Mouse (Mus musculus) forebrain, embryonic 12.5 days (tissue): Measurements from ENCODE around the gene Xylt1. TPM values are rescaled to one million over a fixed set of nuclear protein-coding genes. Genes with fewer than 3 reads are reported as not detected.

Source experiments
- ATAC-seq: fragments of 200-750 bp; cut with Nextera tagmentation; 2 replicates; pipeline ENCODE4 v1.8.0; 2017; ENCODE audit warnings: moderate TSS enrichment; ENCODE audit not compliant: low FRiP score
- H3K27ac ChIP-seq: fragments of 300-500 bp; sonication (generic); 2 replicates; pipeline ENCODE4 v1.5.1; 2016; ENCODE audit warnings: mild to moderate bottlenecking
- H3K27me3 ChIP-seq: fragments of 300-500 bp; sonication (generic); 2 replicates; pipeline ENCODE4 v1.6.1; 2016; ENCODE audit warnings: mild to moderate bottlenecking
- H3K36me3 ChIP-seq: fragments of 300-500 bp; sonication (generic); replicated peaks from 2 replicates; pipeline ENCODE4 v1.6.1; 2016; ENCODE audit warnings: mild to moderate bottlenecking
- H3K4me1 ChIP-seq: fragments of 300-500 bp; sonication (generic); 2 replicates; pipeline ENCODE4 v1.6.1; 2016
- H3K4me2 ChIP-seq: fragments of 300-500 bp; sonication (generic); 2 replicates; pipeline ENCODE4 v1.6.1; 2016; ENCODE audit warnings: mild to moderate bottlenecking, moderate library complexity
- H3K4me3 ChIP-seq: fragments of 300-500 bp; sonication (generic); replicated peaks from 2 replicates; pipeline ENCODE4 v1.5.1; 2016; ENCODE audit warnings: mild to moderate bottlenecking
- H3K9ac ChIP-seq: fragments of 300-500 bp; sonication (generic); 2 replicates; pipeline ENCODE4 v1.6.1; 2016; ENCODE audit warnings: mild to moderate bottlenecking
- H3K9me3 ChIP-seq: fragments of 300-500 bp; sonication (generic); 2 replicates; pipeline ENCODE4 v1.6.1; 2016
- WGBS: fragments of 180-500 bp; shearing (Covaris S2); methylation state at CpG from one replicate; pipeline ENCODE4 v1.1.7; 2016; 5-methylcytosine and 5-hydroxymethylcytosine counted together
- polyA plus RNA-seq: library from polyadenylated mRNA; unstranded; fragments of >200 nt; fragmentation: Nextera tagmentation; extraction: Ambion mirVana; gene quantifications from 2 replicates; pipeline ENCODE4 v1.2.1, GENCODE M21; 2016

Gene Xylt1
- polyA plus RNA-seq, 1 experiment from 2014 or later = 5.0 TPM

GRCm38 (mm10) chr7:117424841-117425240 is 44.1 kb downstream of the Xylt1 start:
- Histone ChIP-seq H3K36me3 (no peaks in the 10 kb centered on the region), H3K9me3 (no peaks in the 10 kb centered on the region), H3K4me3 (no peak overlapping the region), H3K4me2 (no peak overlapping the region), H3K9ac (no peak overlapping the region), H3K27ac (no peak overlapping the region), H3K27me3 (no peaks in the 10 kb centered on the region), H3K4me1 (peaks cover 43% of the 10 kb centered on the region)
- no peak for ATAC-seq
- WGBS = 94% methylated on average over 4 of the region's 4 CpGs

GRCm38 (mm10) chr7:117426366-117426765 is 45.6 kb downstream of the Xylt1 start:
- no peaks in the 10 kb centered on the region for H3K9me3 ChIP-seq
- no peak overlapping the region for H3K4me3 ChIP-seq
- H3K4me1 ChIP-seq = peaks cover 29% of the 10 kb centered on the region
- no peak overlapping the region for H3K4me2 ChIP-seq
- ATAC-seq = no peak
- WGBS = 86% methylated on average over 4 of the region's 4 CpGs
- H3K27ac ChIP-seq = no peak overlapping the region
- H3K36me3 ChIP-seq = no peaks in the 10 kb centered on the region
- no peak overlapping the region for H3K9ac ChIP-seq
- H3K27me3 ChIP-seq = no peaks in the 10 kb centered on the region

DNA sequence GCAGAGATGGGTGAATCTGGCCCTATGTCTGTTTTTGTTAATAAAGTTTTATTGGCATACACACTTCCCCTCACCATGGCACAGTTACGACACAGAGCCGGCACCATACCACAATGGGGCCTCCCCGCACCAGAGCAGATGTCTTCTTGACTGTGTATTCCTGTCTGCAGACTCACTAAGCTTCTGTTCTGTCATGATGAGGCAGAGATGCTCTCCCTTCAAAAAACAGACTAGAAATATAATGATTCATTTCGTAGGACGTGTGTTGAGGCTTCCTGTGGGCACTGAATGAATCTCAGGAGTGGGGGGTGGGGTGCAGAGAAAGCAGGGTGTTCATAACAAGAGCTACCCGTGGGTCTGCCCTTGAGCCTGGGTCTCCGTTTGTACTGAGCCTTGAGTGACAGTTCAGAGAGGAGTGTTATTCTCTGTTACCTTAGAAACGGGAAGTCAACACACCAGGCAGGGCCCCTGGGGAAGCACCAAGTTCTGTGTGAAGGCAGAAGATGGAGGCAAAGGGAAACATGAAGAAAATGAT is 48.0 kb downstream of the Xylt1 start:
- Histone ChIP-seq H3K27me3 (no peaks in the 10 kb centered on the region), H3K4me3 (no peak overlapping the region), H3K4me1 (peaks cover 24% of the 10 kb centered on the region), H3K9ac (no peak overlapping the region), H3K36me3 (no peaks in the 10 kb centered on the region), H3K4me2 (no peak overlapping the region), H3K9me3 (no peaks in the 10 kb centered on the region), H3K27ac (peak overlapping the region; percentile 56; the same call in 1 of the 2 replicates)
- 39% methylated on average over 8 of the region's 8 CpGs for WGBS
- peak; percentile 69; the same call in 1 of the 2 replicates for ATAC-seq

GRCm38 (mm10) chr7:117429483-117429882 is 48.7 kb downstream of the Xylt1 start:
- Histone ChIP-seq H3K4me3 (no peak overlapping the region), H3K27ac (no peak overlapping the region), H3K36me3 (no peaks in the 10 kb centered on the region), H3K27me3 (no peaks in the 10 kb centered on the region), H3K4me1 (peaks cover 18% of the 10 kb centered on the region), H3K9ac (no peak overlapping the region), H3K4me2 (no peak overlapping the region), H3K9me3 (no peaks in the 10 kb centered on the region)
- no peak for ATAC-seq
- WGBS = 81% methylated on average over 5 of the region's 5 CpGs

DNA sequence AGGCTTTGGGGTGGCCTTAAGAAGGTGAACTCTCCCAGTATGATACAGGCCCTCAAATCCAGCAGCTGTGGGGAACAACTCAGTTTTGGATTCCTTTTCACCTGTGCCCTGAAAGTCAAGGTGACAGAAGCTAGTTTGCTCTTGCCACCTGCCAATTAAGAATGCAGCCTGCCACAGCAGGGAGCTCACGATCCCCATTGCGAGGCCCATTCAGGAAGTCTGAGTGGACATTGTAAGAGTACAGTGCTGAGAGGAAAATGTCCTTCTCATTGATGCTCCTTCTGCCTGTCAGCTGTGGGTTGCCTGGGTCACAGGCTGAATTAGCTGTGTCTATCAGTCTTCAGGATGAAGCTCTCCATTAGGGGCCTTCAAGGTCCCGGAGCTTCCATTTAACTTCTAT is 49.1 kb downstream of the Xylt1 start:
- Histone ChIP-seq H3K4me3 (no peak overlapping the region), H3K9ac (no peak overlapping the region), H3K4me2 (no peak overlapping the region), H3K27me3 (no peaks in the 10 kb centered on the region), H3K36me3 (no peaks in the 10 kb centered on the region), H3K27ac (no peak overlapping the region), H3K9me3 (no peaks in the 10 kb centered on the region), H3K4me1 (peaks cover 18% of the 10 kb centered on the region)
- ATAC-seq = no peak
- 71% methylated on average over 3 of the region's 3 CpGs for WGBS

GRCm38 (mm10) chr7:117430361-117430935 is 49.7 kb downstream of the Xylt1 start:
- WGBS = 92% methylated on average over 5 of the region's 5 CpGs
- H3K9me3 ChIP-seq = no peaks in the 10 kb centered on the region

GRCm38 (mm10) chr7:117433641-117434040 is 52.9 kb downstream of the Xylt1 start:
- WGBS = 86% methylated on average over 9 of the region's 9 CpGs
- no peak overlapping the region for H3K27ac ChIP-seq
- no peak for ATAC-seq
- no peak overlapping the region for H3K4me2 ChIP-seq
- no peak overlapping the region for H3K9ac ChIP-seq
- no peaks in the 10 kb centered on the region for H3K9me3 ChIP-seq
- H3K27me3 ChIP-seq = no peaks in the 10 kb centered on the region
- H3K4me1 ChIP-seq = peaks cover 17% of the 10 kb centered on the region
- no peaks in the 10 kb centered on the region for H3K36me3 ChIP-seq
- no peak overlapping the region for H3K4me3 ChIP-seq

More at GRCm38 (mm10) chr7:117430361-117430935, 49.7 kb downstream of the Xylt1 start:
- H3K27me3 ChIP-seq = no peaks in the 10 kb centered on the region
- no peak overlapping the region for H3K4me3 ChIP-seq
- H3K27ac ChIP-seq = no peak overlapping the region
- peaks cover 18% of the 10 kb centered on the region for H3K4me1 ChIP-seq
- no peak overlapping the region for H3K9ac ChIP-seq
- no peak overlapping the region for H3K4me2 ChIP-seq
- H3K36me3 ChIP-seq = no peaks in the 10 kb centered on the region
- ATAC-seq = no peak

GRCm38 (mm10) chr7:117435091-117435490 is 54.3 kb downstream of the Xylt1 start:
- Histone ChIP-seq H3K36me3 (no peaks in the 10 kb centered on the region), H3K4me3 (no peak overlapping the region), H3K9ac (no peak overlapping the region), H3K27ac (no peak overlapping the region), H3K27me3 (no peaks in the 10 kb centered on the region), H3K4me2 (no peak overlapping the region), H3K4me1 (peaks cover 18% of the 10 kb centered on the region), H3K9me3 (no peaks in the 10 kb centered on the region)
- 89% methylated on average over 3 of the region's 3 CpGs for WGBS
- ATAC-seq = no peak

DNA sequence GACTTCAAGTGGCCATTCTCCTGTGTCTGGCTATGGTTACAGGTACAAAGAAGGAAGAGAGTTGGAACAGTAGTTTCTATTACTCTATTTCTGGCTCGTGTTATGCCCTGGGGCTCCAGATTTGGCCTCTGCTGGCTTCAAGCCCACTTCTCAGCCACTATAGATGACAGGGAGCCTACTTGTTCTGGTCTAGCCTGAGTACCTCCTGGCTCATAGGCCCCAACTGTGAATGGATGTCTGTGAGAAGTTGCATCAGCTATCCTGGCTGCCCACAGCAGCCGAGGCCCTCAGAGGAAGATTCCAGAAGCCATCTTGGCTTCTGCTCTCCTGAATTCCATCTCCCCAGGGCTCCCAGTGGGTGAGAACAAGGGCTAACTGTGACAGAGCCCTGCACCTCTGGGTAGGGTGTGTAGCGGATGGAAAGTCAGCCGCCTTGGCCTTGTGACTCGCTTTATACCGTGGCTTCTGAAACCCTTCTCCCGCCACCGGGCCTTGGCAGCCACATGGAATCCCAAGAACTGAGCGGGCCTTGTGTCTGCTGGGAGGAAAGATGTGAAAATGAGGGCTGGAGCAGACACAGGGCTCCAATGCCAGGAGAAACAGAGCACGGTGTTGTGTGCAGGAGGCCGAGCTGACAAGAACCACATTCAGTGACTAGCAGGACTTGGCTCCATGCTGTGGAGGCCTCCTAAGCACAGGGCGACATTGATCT is 55.1 kb downstream of the Xylt1 start:
- no peak overlapping the region for H3K4me3 ChIP-seq
- no peak overlapping the region for H3K27ac ChIP-seq
- H3K9ac ChIP-seq = no peak overlapping the region
- H3K4me1 ChIP-seq = peaks cover 18% of the 10 kb centered on the region
- no peaks in the 10 kb centered on the region for H3K9me3 ChIP-seq
- no peak overlapping the region for H3K4me2 ChIP-seq
- H3K36me3 ChIP-seq = no peaks in the 10 kb centered on the region
- no peaks in the 10 kb centered on the region for H3K27me3 ChIP-seq
- no peak for ATAC-seq
- WGBS = 93% methylated on average over 12 of the region's 12 CpGs

- Histone ChIP-seq H3K9ac (no peak overlapping the region), H3K9me3 (no peaks in the 10 kb centered on the region), H3K36me3 (no peaks in the 10 kb centered on the region), H3K27me3 (no peaks in the 10 kb centered on the region), H3K4me3 (no peak overlapping the region), H3K4me1 (peaks cover 18% of the 10 kb centered on the region), H3K27ac (no peak overlapping the region), H3K4me2 (no peak overlapping the region)
- WGBS = 90% methylated on average over 11 of the region's 11 CpGs
- ATAC-seq = no peak
Observed at GRCm38 (mm10) chr7:117436892-117437291, 56.1 kb downstream of the Xylt1 start.

GRCm38 (mm10) chr7:117440994-117441393 is 60.2 kb downstream of the Xylt1 start:
- no peaks in the 10 kb centered on the region for H3K9me3 ChIP-seq
- H3K4me3 ChIP-seq = no peak overlapping the region
- no peaks in the 10 kb centered on the region for H3K27me3 ChIP-seq
- H3K27ac ChIP-seq = no peak overlapping the region
- no peak overlapping the region for H3K4me2 ChIP-seq
- no peak for ATAC-seq
- no peaks in the 10 kb centered on the region for H3K36me3 ChIP-seq
- peaks cover 18% of the 10 kb centered on the region for H3K4me1 ChIP-seq
- H3K9ac ChIP-seq = no peak overlapping the region
- WGBS = 95% methylated on average over 3 of the region's 3 CpGs

- peaks cover 15% of the 10 kb centered on the region for H3K4me1 ChIP-seq
- no peak overlapping the region for H3K27ac ChIP-seq
- H3K36me3 ChIP-seq = no peaks in the 10 kb centered on the region
- H3K9me3 ChIP-seq = no peaks in the 10 kb centered on the region
- no peak overlapping the region for H3K9ac ChIP-seq
- H3K4me3 ChIP-seq = no peak overlapping the region
- H3K27me3 ChIP-seq = no peaks in the 10 kb centered on the region
- WGBS = 89% methylated on average over 2 of the region's 2 CpGs
- no peak overlapping the region for H3K4me2 ChIP-seq
- no peak for ATAC-seq
Observed at GRCm38 (mm10) chr7:117442639-117443038, 61.9 kb downstream of the Xylt1 start.

GRCm38 (mm10) chr7:117443215-117443614 is 62.4 kb downstream of the Xylt1 start:
- ATAC-seq = no peak
- H3K4me2 ChIP-seq = no peak overlapping the region
- H3K4me1 ChIP-seq = peaks cover 15% of the 10 kb centered on the region
- no peaks in the 10 kb centered on the region for H3K9me3 ChIP-seq
- H3K9ac ChIP-seq = no peak overlapping the region
- H3K4me3 ChIP-seq = no peak overlapping the region
- H3K27me3 ChIP-seq = no peaks in the 10 kb centered on the region
- WGBS = 91% methylated on average over 7 of the region's 7 CpGs
- no peaks in the 10 kb centered on the region for H3K36me3 ChIP-seq
- H3K27ac ChIP-seq = no peak overlapping the region
